Mouse (Mus musculus) large intestine, adult 2 months (tissue): ENCODE measurements around the gene Akap13. TPM values are rescaled to one million over a fixed set of nuclear protein-coding genes. Genes with fewer than 3 reads are reported as not detected.
A peak's percentile ranks its signal among the peaks of the same experiment; 100 is the strongest.
"Not testable (repeated sequence)": the region's sequence is repeated elsewhere in the genome, so short reads cannot be mapped to it uniquely, and the experiment has no call there.

Source experiments
- DNase-seq: peaks from one replicate; pipeline ENCODE4 v3.0.0-alpha.2; 2012; ENCODE audit warnings: low read depth, low spot score
- WGBS: fragments of 180-500 bp; shearing (Covaris S2); methylation state at CpG from one replicate; pipeline ENCODE4 v1.1.7; 2018; 5-methylcytosine and 5-hydroxymethylcytosine counted together
- polyA plus RNA-seq: library from polyadenylated mRNA; depleted of rRNA; stranded (reverse); fragments of >200 nt; gene quantifications from 2 replicates; pipeline ENCODE4 v1.2.3, GENCODE M21; 2012

Akap13 gene
- polyA plus RNA-seq, 1 experiment: 14.0 TPM

- DNase-seq: peak; percentile 33
Observed at GRCm38 (mm10) chr7:75739075-75739725, 283.9 kb downstream of the Akap13 start.

GRCm38 (mm10) chr7:75744528-75744927 is 289.2 kb downstream of the Akap13 start:
- 74% methylated on average over 2 of the region's 2 CpGs for WGBS

More at GRCm38 (mm10) chr7:75739075-75739725, 283.9 kb downstream of the Akap13 start:
- 51% methylated on average over 10 of the region's 10 CpGs for WGBS

GRCm38 (mm10) chr7:75744978-75745638 is 289.8 kb downstream of the Akap13 start:
- 70% methylated on average over 7 of the region's 7 CpGs for WGBS
- no peak for DNase-seq

More at GRCm38 (mm10) chr7:75744528-75744927, 289.2 kb downstream of the Akap13 start:
- no peak for DNase-seq

- DNase-seq: not testable (repeated sequence)
- 55% methylated on average over 3 of the region's 3 CpGs for WGBS
Observed at GRCm38 (mm10) chr7:75745969-75746368, 290.6 kb downstream of the Akap13 start.

GRCm38 (mm10) chr7:75750581-75750980 is 295.2 kb downstream of the Akap13 start:
- 93% methylated on average over 9 of the region's 9 CpGs for WGBS
- no peak for DNase-seq

GRCm38 (mm10) chr7:75751161-75751803 is 295.9 kb downstream of the Akap13 start:
- no peak for DNase-seq
- WGBS: 85% methylated on average over 14 of the region's 14 CpGs

- 74% methylated on average over 22 of the region's 22 CpGs for WGBS
- DNase-seq: no peak
Observed at GRCm38 (mm10) chr7:75752442-75753191, 297.3 kb downstream of the Akap13 start.

- 69% methylated on average over 12 of the region's 12 CpGs for WGBS
Observed at GRCm38 (mm10) chr7:75753192-75753783, 298.0 kb downstream of the Akap13 start.

GRCm38 (mm10) chr7:75754587-75755499 is 299.5 kb downstream of the Akap13 start:
- 70% methylated on average over 8 of the region's 8 CpGs for WGBS
- DNase-seq: no peak

More at GRCm38 (mm10) chr7:75753192-75753783, 298.0 kb downstream of the Akap13 start:
- DNase-seq: no peak

GRCm38 (mm10) chr7:75755861-75756449 is 300.6 kb downstream of the Akap13 start:
- 91% methylated on average over 8 of the region's 8 CpGs for WGBS
- no peak for DNase-seq

GRCm38 (mm10) chr7:75759992-75760514 is 304.7 kb downstream of the Akap13 start:
- 90% methylated on average over 7 of the region's 7 CpGs for WGBS
- DNase-seq: no peak

- WGBS: 52% methylated on average over 4 of the region's 4 CpGs
- not testable (repeated sequence) for DNase-seq
Observed at GRCm38 (mm10) chr7:75760661-75761319, 305.5 kb downstream of the Akap13 start.

GRCm38 (mm10) chr7:75762225-75762624 is 306.9 kb downstream of the Akap13 start:
- 51% methylated on average over 2 of the region's 2 CpGs for WGBS
- not testable (repeated sequence) for DNase-seq

- DNase-seq: not testable (repeated sequence)
- WGBS: 100% methylated on average over 1 of the region's 5 CpGs
Observed at GRCm38 (mm10) chr7:75767080-75767769, 311.9 kb downstream of the Akap13 start.

GRCm38 (mm10) chr7:75768169-75768568 is 312.8 kb downstream of the Akap13 start:
- no peak for DNase-seq

GRCm38 (mm10) chr7:75769909-75770308 is 314.6 kb downstream of the Akap13 start:
- no peak for DNase-seq
- 89% methylated on average over 9 of the region's 9 CpGs for WGBS

More at GRCm38 (mm10) chr7:75768169-75768568, 312.8 kb downstream of the Akap13 start:
- 89% methylated on average over 2 of the region's 2 CpGs for WGBS
